Mouse (Mus musculus): ENCODE results near the gene Gm45208.
A peak's percentile ranks its signal among the peaks of the same experiment; 100 is the strongest.

Gene Gm45208

GRCm38 (mm10) chrX:7728215-7728921 is 6.3 kb downstream of the Gm45208 start, which contains the start of gene Praf2:
Gene Praf2 (plus strand): TSS chrX:7728439.
- DNase-seq = peak; percentile 64 to 72

- DNase-seq = no peak
These were observed 6.8 kb downstream of the Gm45208 start for GRCm38 (mm10) chrX:7728922-7729265.

- DNase-seq = peak; percentile 84 to 88
These were observed 11.6 kb downstream of the Gm45208 start for GRCm38 (mm10) chrX:7733571-7734156.

- no peak for DNase-seq
These were observed 17.5 kb downstream of the Gm45208 start for GRCm38 (mm10) chrX:7739336-7740081.

GRCm38 (mm10) chrX:7740082-7740819 is 18.2 kb downstream of the Gm45208 start:
- no peak for DNase-seq

GRCm38 (mm10) chrX:7741103-7741502 is 19.1 kb downstream of the Gm45208 start:
- DNase-seq = no peak

GRCm38 (mm10) chrX:7743470-7743869 is 21.4 kb downstream of the Gm45208 start:
- no peak for DNase-seq

GRCm38 (mm10) chrX:7744940-7745339 is 22.9 kb downstream of the Gm45208 start:
- DNase-seq = no peak

- no peak for DNase-seq
These were observed 23.4 kb downstream of the Gm45208 start for GRCm38 (mm10) chrX:7745429-7745828.

GRCm38 (mm10) chrX:7750432-7751116 is 28.5 kb downstream of the Gm45208 start, which contains the start of gene Ccdc120:
Gene Ccdc120 (minus strand): TSS chrX:7750905.
- no peak for DNase-seq

GRCm38 (mm10) chrX:7753627-7754026 is 31.6 kb downstream of the Gm45208 start:
- peak in 1 of 2 experiments; percentile 55 for DNase-seq

- peak; percentile 86 to 89 for DNase-seq
These were observed 40.3 kb downstream of the Gm45208 start, which contains the start of gene Tfe3 for GRCm38 (mm10) chrX:7762137-7762920. Gene Tfe3 (plus strand): TSS chrX:7762560.

- no peak for DNase-seq
These were observed 40.8 kb downstream of the Gm45208 start for GRCm38 (mm10) chrX:7762921-7763197.

- peak; percentile 2 to 12 for DNase-seq
These were observed 41.8 kb downstream of the Gm45208 start for GRCm38 (mm10) chrX:7763631-7764393.

GRCm38 (mm10) chrX:7764657-7765280 is 42.7 kb downstream of the Gm45208 start:
- no peak for DNase-seq

GRCm38 (mm10) chrX:7765281-7765670 is 43.2 kb downstream of the Gm45208 start:
- DNase-seq = no peak

GRCm38 (mm10) chrX:7765764-7766163 is 43.7 kb downstream of the Gm45208 start:
- DNase-seq = no peak

GRCm38 (mm10) chrX:7769302-7770017 is 47.4 kb downstream of the Gm45208 start:
- DNase-seq = no peak

GRCm38 (mm10) chrX:7772766-7773165 is 50.7 kb downstream of the Gm45208 start:
- peak; percentile 49 to 60 for DNase-seq
